ENCODE assay signal across 7 mouse cellular contexts in the genomic region with DNA sequence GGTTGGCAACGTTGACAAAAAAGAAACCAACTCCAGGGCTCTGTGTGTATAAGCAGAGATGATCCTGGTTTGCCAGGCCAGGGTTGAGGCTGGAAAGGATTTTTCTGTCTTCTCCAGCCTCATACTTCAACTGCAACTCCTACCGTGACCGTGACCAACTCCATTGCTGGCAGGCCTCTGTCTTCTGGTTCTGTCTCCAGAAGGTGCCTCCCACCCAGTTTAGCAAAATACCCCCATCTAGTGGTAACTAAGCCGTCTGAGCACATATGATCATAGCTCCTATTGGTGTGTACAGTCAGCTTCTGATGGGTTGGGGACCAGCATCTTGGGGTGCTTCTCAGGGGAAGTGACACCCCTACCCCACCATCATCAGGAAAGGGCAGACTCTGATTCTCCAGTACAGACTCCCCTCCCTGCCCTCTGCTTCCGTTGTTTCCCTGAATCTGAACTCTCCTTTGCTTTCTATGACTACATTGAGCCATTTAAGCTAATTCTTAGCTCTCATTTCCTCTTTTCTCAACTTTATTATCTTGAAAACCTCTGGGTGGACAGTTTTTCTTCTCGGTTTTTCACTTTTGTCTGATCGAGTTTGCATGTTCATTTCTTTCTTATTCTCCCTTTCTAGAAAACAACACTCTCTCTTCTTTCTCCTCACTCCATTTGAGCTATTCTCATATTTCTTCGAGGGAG.
DNase-seq lines count a peak whose midpoint lies in the region; ATAC-seq and TF ChIP-seq lines count a peak whose summit lies in the region.

No protein-coding gene starts in this region.

- H3K27me3 ChIP-seq in kidney, embryonic 16.5 days (ENCODE audit: insufficient read depth, low read length) = no peaks in the 10 kb centered on the region
- H3K27me3 ChIP-seq in G1E (ENCODE audit: insufficient read depth, low read length) = peaks cover 5% of the 10 kb centered on the region; the same call in 1 of the 2 replicates

- no peaks in the 10 kb centered on the region for H3K4me1 ChIP-seq in kidney, embryonic 16.5 days (ENCODE audit: insufficient read depth, low read length)
- peaks cover 10% of the 10 kb centered on the region for H3K4me1 ChIP-seq in G1E (ENCODE audit: insufficient read depth, low read depth, low read length)

- no peaks in the 10 kb centered on the region for H3K36me3 ChIP-seq in kidney, embryonic 16.5 days (ENCODE audit: insufficient read depth, low read length)
- H3K36me3 ChIP-seq in G1E (replicated peaks) = no peaks in the 10 kb centered on the region

- DNase-seq in kidney, adult 8-10 months = no peak
- DNase-seq in B cell, adult 2 months = peak; percentile 6
- peak; percentile 69 for DNase-seq in G1E (ENCODE audit: low spot score)
- peak; percentile 39 for DNase-seq in induced T-regulatory cell, adult 2 months (ENCODE audit: low read depth)
- no peak for DNase-seq in ovary, postnatal 14 days (ENCODE audit: low spot score)
- DNase-seq in adrenal gland, postnatal 10 days = no peak

- 61% methylated on average over 8 of the region's 8 CpGs for WGBS in kidney, embryonic 16.5 days

- 0 out of 2 replicates have a peak, but pooled peaks have one; percentile 16 for TF ChIP-seq CTCF in G1E (IDR thresholded peaks at IDR 0.05; ENCODE audit: low read depth, low read length)

- no peaks in the 10 kb centered on the region; the same call in 1 of the 2 replicates for H3K9me3 ChIP-seq in kidney, embryonic 16.5 days (ENCODE audit: low read length)
- peaks cover 15% of the 10 kb centered on the region for H3K9me3 ChIP-seq in G1E (replicated peaks)

- H3K27ac ChIP-seq in kidney, embryonic 16.5 days (ENCODE audit: low read length) = no peak overlapping the region

- no peak overlapping the region for H3K9ac ChIP-seq in kidney, embryonic 16.5 days (replicated peaks; ENCODE audit: low read length)

- H3K4me2 ChIP-seq in kidney, embryonic 16.5 days (replicated peaks; ENCODE audit: low read depth, low read length) = no peak overlapping the region

- no peak overlapping the region for H3K4me3 ChIP-seq in kidney, embryonic 16.5 days (ENCODE audit: low read length)
- H3K4me3 ChIP-seq in G1E (ENCODE audit: low read depth, low read length) = no peak overlapping the region

- peak; percentile 70 for ATAC-seq in kidney, embryonic 16.5 days (ENCODE audit: low FRiP score, low TSS enrichment)
- ATAC-seq in G1E (ENCODE audit: extremely low read depth, insufficient number of reproducible peaks, low FRiP score, poor library complexity, severe bottlenecking) = no peak

Comparison
In these comparisons a context has a peak if more than half of its experiments do, and no peak if none do; other contexts are left out.
1. DNase-seq: peak in B cell, adult 2 months (2 of 2), G1E (single experiment) and induced T-regulatory cell, adult 2 months (single experiment); none in kidney, adult 8-10 months (0 of 2), ovary, postnatal 14 days (single experiment) and adrenal gland, postnatal 10 days (single experiment).